Mouse (Mus musculus) embryonic fibroblast, embryonic 13.5 days (primary cell): ENCODE results near the gene Dct. TPM values are rescaled to one million over a fixed set of nuclear protein-coding genes. Genes with fewer than 3 reads are reported as not detected.

Experiments
- H3K27ac ChIP-seq: 2 replicates; pipeline ENCODE4 v1.5.1; 2012; ENCODE audit warnings: low read length, control low read depth, inconsistent platforms; ENCODE audit not compliant: insufficient read depth
- H3K4me1 ChIP-seq: 2 replicates; pipeline ENCODE4 v1.6.1; 2011; ENCODE audit warnings: low read length; ENCODE audit not compliant: control insufficient read depth, insufficient read depth
- H3K4me3 ChIP-seq: 2 replicates; pipeline ENCODE4 v1.5.1; 2011; ENCODE audit warnings: mild to moderate bottlenecking, control low read depth, low read length; ENCODE audit not compliant: insufficient read depth
- CTCF ChIP-seq: IDR thresholded peaks from 2 replicates; pipeline ENCODE4 v1.5.1; 2011; ENCODE audit warnings: mild to moderate bottlenecking, control low read depth, low read length, moderate library complexity, borderline replicate concordance; ENCODE audit not compliant: insufficient read depth
- POLR2A ChIP-seq: IDR thresholded peaks from 2 replicates; pipeline ENCODE4 v1.6.1; 2011; ENCODE audit warnings: low read depth, mild to moderate bottlenecking, control low read depth, low read length, moderate library complexity
- polyA plus RNA-seq: library from polyadenylated mRNA; stranded (reverse); fragments of >200 nt; gene quantifications from 2 replicates; pipeline ENCODE4 v1.2.4, GENCODE M21; 2011; ENCODE audit warnings: low read depth; ENCODE audit not compliant: missing spikeins, insufficient read length

Dct gene
- polyA plus RNA-seq, 1 experiment = not detected

DNA sequence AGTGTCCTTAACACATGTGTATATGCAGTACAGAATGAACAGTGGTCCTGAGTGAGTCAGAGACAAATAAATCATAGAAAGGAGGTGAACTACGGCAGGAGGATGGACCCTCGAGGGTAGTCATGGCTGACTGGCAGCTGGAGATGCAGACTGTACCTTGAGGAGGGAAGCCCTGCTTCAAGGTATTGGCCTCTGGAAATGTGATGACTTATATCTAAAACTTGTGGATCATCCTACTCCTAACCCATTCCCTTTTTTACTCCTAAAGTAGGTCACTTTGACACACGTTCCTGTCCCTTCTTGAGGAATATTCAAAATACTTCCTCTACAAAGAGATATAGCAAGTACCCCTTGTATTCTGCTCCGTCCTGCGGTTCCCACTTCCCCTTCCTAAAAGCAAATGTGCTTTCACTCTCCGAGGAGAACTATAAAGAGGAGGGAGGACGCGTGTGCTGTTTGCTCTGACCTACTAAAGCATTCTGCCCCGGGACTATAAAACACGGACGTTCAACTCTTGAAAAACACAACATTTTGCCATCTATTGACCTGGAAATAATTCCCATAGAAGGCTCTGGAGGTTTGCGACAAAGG, 2.3 kb downstream of the Dct start:
- Histone ChIP-seq H3K4me1 (no peaks in the 10 kb centered on the region), H3K4me3 (no peak overlapping the region), H3K27ac (no peak overlapping the region)
- TF ChIP-seq POLR2A (no peak), CTCF (no peak)

DNA sequence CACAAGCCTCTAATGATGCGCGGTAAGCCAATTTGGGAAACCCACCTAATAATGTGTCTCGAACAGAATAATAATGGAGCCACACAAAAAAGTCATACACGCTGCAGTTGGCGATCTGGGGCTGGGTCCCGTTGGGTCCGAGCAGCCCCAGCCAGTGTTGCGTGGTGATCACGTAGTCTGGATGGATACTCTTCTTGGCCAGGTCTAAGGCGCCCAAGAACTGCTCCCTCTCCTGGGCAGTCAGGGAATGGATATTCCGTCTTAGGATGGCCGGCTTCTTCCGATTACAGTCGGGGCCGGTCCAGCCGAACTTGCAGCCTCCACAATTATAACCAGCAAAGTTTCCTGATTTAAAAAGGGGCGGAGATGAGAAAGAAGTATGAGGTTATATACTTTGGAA, 9.1 kb downstream of the Dct start:
- Histone ChIP-seq H3K4me3 (no peak overlapping the region), H3K27ac (no peak overlapping the region), H3K4me1 (no peaks in the 10 kb centered on the region)
- TF ChIP-seq CTCF (no peak), POLR2A (no peak)

- no peak overlapping the region for H3K4me3 ChIP-seq
- H3K27ac ChIP-seq = no peak overlapping the region
- no peak for TF ChIP-seq CTCF
- TF ChIP-seq POLR2A = no peak
- H3K4me1 ChIP-seq = no peaks in the 10 kb centered on the region
Observed at GRCm38 (mm10) chr14:118042066-118042762, 9.8 kb downstream of the Dct start.

- H3K4me1 ChIP-seq = no peaks in the 10 kb centered on the region
- TF ChIP-seq POLR2A (no peak), CTCF (no peak)
- no peak overlapping the region for H3K4me3 ChIP-seq
- no peak overlapping the region for H3K27ac ChIP-seq
Observed at GRCm38 (mm10) chr14:118040550-118041250, 11.3 kb downstream of the Dct start.

- Histone ChIP-seq H3K27ac (no peak overlapping the region), H3K4me3 (no peak overlapping the region), H3K4me1 (no peaks in the 10 kb centered on the region)
- TF ChIP-seq POLR2A (no peak), CTCF (no peak)
Observed at GRCm38 (mm10) chr14:118039074-118039473, 13.0 kb downstream of the Dct start.

DNA sequence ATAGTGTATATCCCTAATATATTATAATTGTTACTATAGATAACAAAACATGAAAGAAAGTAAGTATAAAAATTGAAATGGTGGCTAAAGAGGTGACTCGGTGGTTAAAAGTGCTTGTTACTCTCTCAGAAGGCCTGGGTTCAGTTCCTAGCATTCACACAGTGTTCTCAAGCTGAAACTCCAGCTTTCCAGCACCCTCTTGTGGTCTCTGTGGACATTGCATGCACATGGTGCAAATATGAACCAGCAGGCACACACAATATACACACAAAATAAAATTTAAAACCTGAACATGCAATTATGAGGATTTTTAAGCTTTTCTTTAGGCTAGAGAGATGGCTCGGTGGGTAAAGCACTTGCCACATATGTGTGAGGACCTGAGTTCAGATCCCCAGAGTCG, 24.5 kb downstream of the Dct start:
- TF ChIP-seq POLR2A (no peak), CTCF (no peak)
- Histone ChIP-seq H3K4me1 (no peaks in the 10 kb centered on the region), H3K27ac (no peak overlapping the region)

GRCm38 (mm10) chr14:118021867-118022543, 30.0 kb downstream of the Dct start:
- Histone ChIP-seq H3K27ac (no peak overlapping the region), H3K4me1 (no peaks in the 10 kb centered on the region), H3K4me3 (no peak overlapping the region)
- TF ChIP-seq CTCF (no peak), POLR2A (no peak)

More for the DNA sequence above, 24.5 kb downstream of the Dct start:
- no peak overlapping the region for H3K4me3 ChIP-seq

DNA sequence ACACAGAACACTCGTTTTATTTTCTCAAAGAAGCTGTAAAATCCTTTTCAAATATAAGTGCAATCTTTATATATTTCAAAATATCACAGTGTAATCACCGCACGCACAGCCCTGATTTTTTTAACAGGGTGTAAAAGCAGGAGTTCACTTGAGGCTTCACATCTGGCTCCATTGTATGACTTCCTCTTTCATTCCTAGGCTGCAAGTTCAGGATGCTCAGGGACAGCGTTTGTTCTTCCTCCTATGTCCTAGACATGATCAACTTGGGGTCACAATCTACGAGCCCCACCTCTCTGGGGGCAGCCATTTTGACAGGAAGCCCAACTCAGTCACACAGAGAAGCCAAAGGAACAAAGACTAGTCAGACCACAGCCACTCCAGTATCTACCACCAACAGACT, 32.7 kb downstream of the Dct start:
- H3K27ac ChIP-seq = no peak overlapping the region
- H3K4me1 ChIP-seq = no peaks in the 10 kb centered on the region
- TF ChIP-seq CTCF (no peak), POLR2A (no peak)
- H3K4me3 ChIP-seq = no peak overlapping the region

DNA sequence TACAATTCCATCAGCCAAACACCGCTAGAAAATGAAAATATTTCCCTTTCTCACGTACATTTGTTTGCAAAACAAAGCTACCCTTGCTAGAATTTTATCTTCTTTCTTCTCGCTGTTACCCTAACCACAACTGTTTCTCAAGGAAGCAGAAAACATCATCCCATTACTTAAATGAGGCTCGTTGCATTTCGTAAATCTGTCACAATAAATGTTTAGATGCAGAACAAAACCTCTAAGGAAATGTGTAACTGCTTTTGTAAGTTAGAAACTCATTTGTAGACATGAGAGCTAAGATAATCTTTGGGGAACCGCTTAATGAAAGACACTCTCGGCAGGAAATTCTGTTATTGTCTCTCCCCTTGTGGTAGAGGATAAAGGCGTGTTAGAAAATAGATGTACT, 38.8 kb downstream of the Dct start:
- Histone ChIP-seq H3K4me1 (no peaks in the 10 kb centered on the region), H3K27ac (no peak overlapping the region), H3K4me3 (no peak overlapping the region)
- no peak for TF ChIP-seq POLR2A
- no peak for TF ChIP-seq CTCF

GRCm38 (mm10) chr14:118009541-118009940, 42.5 kb downstream of the Dct start:
- no peak overlapping the region for H3K4me3 ChIP-seq
- TF ChIP-seq POLR2A (no peak), CTCF (no peak)
- H3K4me1 ChIP-seq = no peaks in the 10 kb centered on the region
- no peak overlapping the region for H3K27ac ChIP-seq
